Mouse (Mus musculus) v-Abl transformed pro-B cells (cell line): ENCODE measurements around the gene Zfand3.

Source experiments
- in situ Hi-C, 2 experiments: fragments of 400-800 bp; cut with MboI; formaldehyde crosslinking; loops; one replicate each; pipeline ENCODE4 v1.15.1; 2025; ENCODE audit not compliant: unreplicated experiment in 2 of 2

Gene Zfand3

GRCm38 (mm10) chr17:30245308-30245706, 240.8 kb downstream of the Zfand3 start:
- in situ Hi-C loops = no loop called here

GRCm38 (mm10) chr17:30253028-30253427, 248.5 kb downstream of the Zfand3 start:
- in situ Hi-C loops = no loop called here

GRCm38 (mm10) chr17:30253924-30254323, 249.4 kb downstream of the Zfand3 start:
- in situ Hi-C loops = no loop called here

GRCm38 (mm10) chr17:30255928-30256560, 251.5 kb downstream of the Zfand3 start:
- in situ Hi-C loops = no loop called here

DNA sequence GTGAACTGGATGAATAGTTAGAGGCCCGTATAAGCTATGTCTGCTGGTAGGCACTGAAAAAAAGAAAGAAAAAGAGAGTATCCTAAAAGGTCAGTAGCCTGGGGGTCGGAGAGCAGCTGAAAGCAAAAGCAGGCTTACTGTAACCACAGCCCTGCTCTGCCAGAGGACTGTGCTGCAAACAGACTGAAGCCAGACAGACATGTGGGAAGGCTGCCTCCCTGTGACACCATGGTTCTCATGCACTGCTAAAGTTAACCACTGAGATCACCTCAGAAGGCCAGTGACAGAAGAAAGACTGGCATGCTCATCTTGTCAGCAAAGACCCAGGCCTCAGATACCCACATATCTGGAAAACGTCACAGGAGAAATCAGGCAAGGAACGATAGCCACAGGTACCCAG, 253.9 kb downstream of the Zfand3 start:
- in situ Hi-C loops = no loop called here

DNA sequence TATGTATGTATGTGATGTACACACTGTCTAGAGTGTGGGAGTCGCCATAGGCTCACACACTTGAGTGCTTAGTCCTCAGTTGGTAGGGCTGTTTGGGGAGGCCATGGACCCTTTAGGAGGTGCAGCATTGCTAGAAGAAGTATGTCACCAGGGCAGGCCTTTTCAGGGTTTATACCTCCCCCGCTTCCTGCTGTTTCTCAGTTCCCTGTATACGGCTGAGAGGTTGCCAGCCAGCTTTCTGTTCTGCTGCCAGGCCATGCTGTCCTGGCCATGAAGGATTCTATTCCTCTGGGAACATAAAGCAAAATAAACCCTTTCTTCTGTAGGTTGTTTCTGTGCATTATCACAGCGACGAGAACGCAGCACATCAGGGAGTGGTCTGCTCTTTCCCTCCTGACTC, 255.4 kb downstream of the Zfand3 start:
- in situ Hi-C loops = no loop called here
